Mouse (Mus musculus) MEL (cell line): Measurements from ENCODE around the gene Rorb. TPM values are rescaled to one million over a fixed set of nuclear protein-coding genes. Genes with fewer than 3 reads are reported as not detected.

Source experiments
- DNase-seq: peaks from one replicate; pipeline ENCODE4 v3.0.0; 2011; ENCODE audit warnings: low read depth, low spot score
- H3K27ac ChIP-seq: 2 replicates; pipeline ENCODE4 v1.5.1; 2012; ENCODE audit warnings: low read depth, mild to moderate bottlenecking, control low read depth, low read length, moderate library complexity; ENCODE audit not compliant: control insufficient read depth
- H3K27me3 ChIP-seq, 2 experiments: fragments of 150-350 bp in 1 of 2; sonication (generic) in 1 of 2; 2 replicates each; pipeline ENCODE4 v1.6.1; 2012; ENCODE audit warnings: low read length in 2 of 2, mild to moderate bottlenecking in 2 of 2, improper control_type of control experiment in 1 of 2, moderate library complexity in 1 of 2; ENCODE audit not compliant: insufficient read depth in 2 of 2, control insufficient read depth in 1 of 2
- H3K36me3 ChIP-seq, 2 experiments: 2 replicates each; pipeline ENCODE4 v1.6.1; 2012 to 2014; ENCODE audit warnings: low read length in 2 of 2, improper control_type of control experiment in 1 of 2, inconsistent platforms in 1 of 2, mild to moderate bottlenecking in 1 of 2; ENCODE audit not compliant: insufficient read depth in 2 of 2, control insufficient read depth in 1 of 2
- H3K4me1 ChIP-seq, 2 experiments: fragments of 150-350 bp in 1 of 2; sonication (generic) in 1 of 2; 2 replicates each; pipeline ENCODE4 v1.6.1; 2012; ENCODE audit warnings: low read length in 2 of 2, improper control_type of control experiment in 1 of 2, mild to moderate bottlenecking in 1 of 2; ENCODE audit not compliant: insufficient read depth in 2 of 2, control insufficient read depth in 1 of 2
- H3K4me3 ChIP-seq, 2 experiments: fragments of 150-350 bp in 1 of 2; sonication (generic) in 1 of 2; 2 replicates each; pipeline ENCODE4 v1.5.1; 2012; ENCODE audit warnings: low read depth in 2 of 2, low read length in 2 of 2, mild to moderate bottlenecking in 2 of 2, moderate library complexity in 2 of 2, control low read depth in 1 of 2, improper control_type of control experiment in 1 of 2; ENCODE audit not compliant: control insufficient read depth in 1 of 2, insufficient read depth in 1 of 2
- H3K79me2 ChIP-seq: 2 replicates; pipeline ENCODE4 v1.6.1; 2012; ENCODE audit warnings: mild to moderate bottlenecking, low read length, moderate library complexity; ENCODE audit not compliant: control insufficient read depth, poor library complexity, insufficient read depth
- H3K9ac ChIP-seq: 2 replicates; pipeline ENCODE4 v1.6.1; 2012; ENCODE audit warnings: low read depth, mild to moderate bottlenecking, control low read depth, low read length, moderate library complexity; ENCODE audit not compliant: control insufficient read depth, poor library complexity, severe bottlenecking
- H3K9me3 ChIP-seq: fragments of 150-350 bp; sonication (generic); replicated peaks from 2 replicates; pipeline ENCODE4 v1.6.1; 2012; ENCODE audit warnings: mild to moderate bottlenecking, low read length, improper control_type of control experiment, moderate library complexity; ENCODE audit not compliant: insufficient read depth
- BHLHE40 ChIP-seq: IDR thresholded peaks from 2 replicates; pipeline ENCODE4 v1.6.1; 2012; ENCODE audit warnings: low read depth, mild to moderate bottlenecking, inconsistent platforms, low read length, improper control_type of control experiment, borderline replicate concordance
- CTCF ChIP-seq, 3 experiments: IDR thresholded peaks in 2 of 3; conservative IDR thresholded peaks in 1 of 3; 2 replicates each; pipeline ENCODE4 v1.5.1; 2011 to 2012; ENCODE audit warnings: low read length in 3 of 3, low read depth in 2 of 3, mild to moderate bottlenecking in 2 of 3, improper control_type of control experiment in 1 of 3, inconsistent platforms in 1 of 3, mixed read lengths in 1 of 3, moderate library complexity in 1 of 3; ENCODE audit not compliant: control insufficient read depth in 1 of 3, insufficient read depth in 1 of 3, poor library complexity in 1 of 3, severe bottlenecking in 1 of 3
- E2F4 ChIP-seq: IDR thresholded peaks from 2 replicates; pipeline ENCODE4 v1.6.1; 2011; ENCODE audit warnings: low read depth, low read length, improper control_type of control experiment, borderline replicate concordance
- ELF1 ChIP-seq: IDR thresholded peaks from 2 replicates; pipeline ENCODE4 v1.6.1; 2014; ENCODE audit warnings: low read depth, mild to moderate bottlenecking, inconsistent platforms, low read length, improper control_type of control experiment, moderate library complexity
- ETS1 ChIP-seq: IDR thresholded peaks from 2 replicates; pipeline ENCODE4 v1.6.1; 2012; ENCODE audit warnings: low read depth, mild to moderate bottlenecking, inconsistent platforms, low read length, improper control_type of control experiment, moderate library complexity
- GABPA ChIP-seq: IDR thresholded peaks from 2 replicates; pipeline ENCODE4 v1.6.1; 2012; ENCODE audit warnings: low read depth, mild to moderate bottlenecking, inconsistent platforms, low read length, improper control_type of control experiment, moderate library complexity
- HCFC1 ChIP-seq: IDR thresholded peaks from 2 replicates; pipeline ENCODE4 v1.6.1; 2012; ENCODE audit warnings: low read depth, mild to moderate bottlenecking, inconsistent platforms, low read length, improper control_type of control experiment, moderate library complexity
- JUND ChIP-seq: IDR thresholded peaks from 2 replicates; pipeline ENCODE4 v1.6.1; 2011; ENCODE audit warnings: low read depth, mild to moderate bottlenecking, improper control_type of control experiment, low read length
- MAFK ChIP-seq: IDR thresholded peaks from 2 replicates; pipeline ENCODE4 v1.6.1; 2011; ENCODE audit warnings: low read depth, mild to moderate bottlenecking, low read length, improper control_type of control experiment, borderline replicate concordance
- MAZ ChIP-seq: IDR thresholded peaks from 2 replicates; pipeline ENCODE4 v1.6.1; 2012; ENCODE audit warnings: low read depth, mild to moderate bottlenecking, inconsistent platforms, low read length, improper control_type of control experiment
- MYC ChIP-seq: IDR thresholded peaks from 2 replicates; pipeline ENCODE4 v1.6.1; 2011; ENCODE audit warnings: low read depth, mild to moderate bottlenecking, low read length, improper control_type of control experiment, moderate library complexity
- NELFE ChIP-seq: IDR thresholded peaks from 2 replicates; pipeline ENCODE4 v1.6.1; 2011; ENCODE audit warnings: low read depth, low read length, improper control_type of control experiment
- NRF1 ChIP-seq: IDR thresholded peaks from 2 replicates; pipeline ENCODE4 v1.6.1; 2014; ENCODE audit warnings: low read depth, mild to moderate bottlenecking, inconsistent platforms, low read length, improper control_type of control experiment, moderate library complexity; ENCODE audit not compliant: poor library complexity, insufficient read depth, severe bottlenecking
- POLR2A ChIP-seq, 2 experiments: IDR thresholded peaks; 2 replicates each; pipeline ENCODE4 v1.6.1; 2011 to 2012; ENCODE audit warnings: low read length in 2 of 2, mild to moderate bottlenecking in 2 of 2, control low read depth in 1 of 2, improper control_type of control experiment in 1 of 2, low read depth in 1 of 2, moderate library complexity in 1 of 2; ENCODE audit not compliant: control insufficient read depth in 1 of 2, insufficient read depth in 1 of 2, poor library complexity in 1 of 2
- POLR2AphosphoS2 ChIP-seq: IDR thresholded peaks from 2 replicates; pipeline ENCODE4 v1.6.1; 2011; ENCODE audit warnings: low read length, improper control_type of control experiment
- POLR2AphosphoS5 ChIP-seq: IDR thresholded peaks from 2 replicates; pipeline ENCODE4 v1.6.1; 2012; ENCODE audit warnings: low read depth, borderline replicate concordance, mild to moderate bottlenecking, inconsistent platforms, low read length, moderate library complexity, mixed read lengths
- SIN3A ChIP-seq: IDR thresholded peaks from 2 replicates; pipeline ENCODE4 v1.6.1; 2012; ENCODE audit warnings: low read length, improper control_type of control experiment, inconsistent platforms
- SMC3 ChIP-seq: IDR thresholded peaks from 2 replicates; pipeline ENCODE4 v1.6.1; 2011; ENCODE audit warnings: low read depth, low read length, improper control_type of control experiment
- TAL1 ChIP-seq: IDR thresholded peaks from 2 replicates; pipeline ENCODE4 v1.6.1; 2012; ENCODE audit warnings: mild to moderate bottlenecking, inconsistent platforms, low read length, moderate library complexity, mixed read lengths
- USF1 ChIP-seq: IDR thresholded peaks from 2 replicates; pipeline ENCODE4 v1.6.1; 2014; ENCODE audit warnings: low read depth, mild to moderate bottlenecking, inconsistent platforms, low read length, improper control_type of control experiment, moderate library complexity
- USF2 ChIP-seq, 2 experiments: IDR thresholded peaks; 2 replicates each; pipeline ENCODE4 v1.6.1; 2011 to 2012; ENCODE audit warnings: improper control_type of control experiment in 2 of 2, low read length in 2 of 2, borderline replicate concordance in 1 of 2, inconsistent platforms in 1 of 2, low read depth in 1 of 2, mild to moderate bottlenecking in 1 of 2; ENCODE audit not compliant: insufficient read depth in 1 of 2
- ZMIZ1 ChIP-seq: IDR thresholded peaks from 2 replicates; pipeline ENCODE4 v1.6.1; 2012; ENCODE audit warnings: low read depth, mild to moderate bottlenecking, inconsistent platforms, low read length, improper control_type of control experiment, moderate library complexity
- ZNF384 ChIP-seq: IDR thresholded peaks from 2 replicates; pipeline ENCODE4 v1.6.1; 2012; ENCODE audit warnings: low read depth, mild to moderate bottlenecking, inconsistent platforms, low read length, improper control_type of control experiment
- polyA plus RNA-seq, 2 experiments: library from polyadenylated mRNA; stranded (reverse) in 1 of 2; unstranded in 1 of 2; fragments of >175 nt in 1 of 2; fragments of >200 nt in 1 of 2; gene quantifications; 2 replicates each; pipeline versions ENCODE4 v1.2.1 to v1.2.4; 2012; ENCODE audit warnings: low replicate concordance in 2 of 2, low read depth in 1 of 2; ENCODE audit not compliant: insufficient read length in 2 of 2, insufficient read depth in 1 of 2, missing spikeins in 1 of 2
- total RNA-seq: library from RNA; depleted of rRNA; stranded (reverse); fragments of 300-350 nt; gene quantifications from 2 replicates; pipeline ENCODE4 v1.2.3, GENCODE M21; 2012

The Rorb gene
- total and polyA plus RNA-seq, 3 experiments, result not detected

- Histone ChIP-seq H3K79me2 (no peaks in the 10 kb centered on the region), H3K4me1 (no peaks in the 10 kb centered on the region), H3K4me3 (no peak overlapping the region), H3K27ac (no peak overlapping the region), H3K9ac (no peak overlapping the region), H3K9me3 (no peaks in the 10 kb centered on the region), H3K27me3 (peaks cover 2% of the 10 kb centered on the region in 2 experiments; a peak in 2 of 4 replicates), H3K36me3 (no peaks in the 10 kb centered on the region)
- TF ChIP-seq USF1 (no peak), ZNF384 (no peak), ZMIZ1 (no peak), NELFE (no peak), ETS1 (no peak), NRF1 (no peak), MYC (no peak), USF2 (IDR thresholded peaks at IDR 0.05; ENCODE audit: borderline replicate concordance in 1 of 2, insufficient read depth in 1 of 2, low read depth in 1 of 2, low read length in 2 of 2) (no peak), E2F4 (no peak), SIN3A (no peak), MAZ (no peak), TAL1 (no peak), POLR2AphosphoS5 (no peak), ELF1 (no peak), GABPA (no peak), CTCF (IDR thresholded peaks at IDR 0.05 in 2 of 3, conservative IDR thresholded peaks at IDR 0.05 in 1 of 3; ENCODE audit: control insufficient read depth in 1 of 3, insufficient read depth in 1 of 3, low read depth in 2 of 3, low read length in 3 of 3, poor library complexity in 1 of 3, severe bottlenecking in 1 of 3) (no peak), SMC3 (no peak), BHLHE40 (no peak)
- no peak for DNase-seq
These were observed 143.7 kb downstream of the Rorb start for GRCm38 (mm10) chr19:18967307-18967706.

- Histone ChIP-seq H3K4me3 (no peak overlapping the region), H3K9me3 (no peaks in the 10 kb centered on the region), H3K79me2 (no peaks in the 10 kb centered on the region), H3K27me3 (no peaks in the 10 kb centered on the region; a peak in 1 of 4 replicates), H3K27ac (no peak overlapping the region), H3K36me3 (no peaks in the 10 kb centered on the region), H3K4me1 (no peaks in the 10 kb centered on the region)
- DNase-seq, result no peak
- TF ChIP-seq POLR2A (IDR thresholded peaks at IDR 0.05; ENCODE audit: control insufficient read depth in 1 of 2, insufficient read depth in 1 of 2, low read depth in 1 of 2, low read length in 2 of 2, poor library complexity in 1 of 2), result no peak
- no peak for TF ChIP-seq POLR2AphosphoS5
- no peak for TF ChIP-seq MAFK
- TF ChIP-seq HCFC1, result no peak
- no peak for TF ChIP-seq CTCF (IDR thresholded peaks at IDR 0.05 in 2 of 3, conservative IDR thresholded peaks at IDR 0.05 in 1 of 3; ENCODE audit: control insufficient read depth in 1 of 3, insufficient read depth in 1 of 3, low read depth in 2 of 3, low read length in 3 of 3, poor library complexity in 1 of 3, severe bottlenecking in 1 of 3)
- TF ChIP-seq ETS1, result no peak
- no peak for TF ChIP-seq ZNF384
- TF ChIP-seq JUND, result no peak
- no peak for TF ChIP-seq POLR2AphosphoS2
- no peak for TF ChIP-seq USF1
- TF ChIP-seq, all 39 proteins: peak for 0
- no peak overlapping the region for H3K9ac ChIP-seq
These were observed 151.1 kb downstream of the Rorb start for GRCm38 (mm10) chr19:18959862-18960261.
